Mouse (Mus musculus) E14TG2a.4 (cell line): ENCODE data around the gene Syngap1.

ENCODE experiments used
- H3K27me3 ChIP-seq: 2 replicates; pipeline ENCODE4 v1.6.1; 2014; ENCODE audit warnings: low read length, control low read depth; ENCODE audit not compliant: insufficient read depth
- H3K36me3 ChIP-seq: 2 replicates; pipeline ENCODE4 v1.6.1; 2014; ENCODE audit warnings: low read length, control low read depth; ENCODE audit not compliant: insufficient read depth
- H3K4me1 ChIP-seq: replicated peaks from 2 replicates; pipeline ENCODE4 v1.6.1; 2014; ENCODE audit warnings: low read depth, low read length, control low read depth
- H3K4me3 ChIP-seq: replicated peaks from 2 replicates; pipeline ENCODE4 v1.5.1; 2014; ENCODE audit warnings: mild to moderate bottlenecking, low read length
- H3K9me3 ChIP-seq: 2 replicates; pipeline ENCODE4 v1.6.1; 2014; ENCODE audit warnings: low read length, control low read depth
- CTCF ChIP-seq: conservative IDR thresholded peaks from 2 replicates; pipeline ENCODE4 v1.5.1; 2014; ENCODE audit warnings: low read length
- NANOG ChIP-seq: IDR thresholded peaks from 2 replicates; pipeline ENCODE4 v1.6.1; 2014; ENCODE audit warnings: borderline replicate concordance, low read length, mixed read lengths
- POU5F1 ChIP-seq: IDR thresholded peaks from 2 replicates; pipeline ENCODE4 v1.6.1; 2014; ENCODE audit warnings: low read length, borderline replicate concordance

Gene Syngap1

DNA sequence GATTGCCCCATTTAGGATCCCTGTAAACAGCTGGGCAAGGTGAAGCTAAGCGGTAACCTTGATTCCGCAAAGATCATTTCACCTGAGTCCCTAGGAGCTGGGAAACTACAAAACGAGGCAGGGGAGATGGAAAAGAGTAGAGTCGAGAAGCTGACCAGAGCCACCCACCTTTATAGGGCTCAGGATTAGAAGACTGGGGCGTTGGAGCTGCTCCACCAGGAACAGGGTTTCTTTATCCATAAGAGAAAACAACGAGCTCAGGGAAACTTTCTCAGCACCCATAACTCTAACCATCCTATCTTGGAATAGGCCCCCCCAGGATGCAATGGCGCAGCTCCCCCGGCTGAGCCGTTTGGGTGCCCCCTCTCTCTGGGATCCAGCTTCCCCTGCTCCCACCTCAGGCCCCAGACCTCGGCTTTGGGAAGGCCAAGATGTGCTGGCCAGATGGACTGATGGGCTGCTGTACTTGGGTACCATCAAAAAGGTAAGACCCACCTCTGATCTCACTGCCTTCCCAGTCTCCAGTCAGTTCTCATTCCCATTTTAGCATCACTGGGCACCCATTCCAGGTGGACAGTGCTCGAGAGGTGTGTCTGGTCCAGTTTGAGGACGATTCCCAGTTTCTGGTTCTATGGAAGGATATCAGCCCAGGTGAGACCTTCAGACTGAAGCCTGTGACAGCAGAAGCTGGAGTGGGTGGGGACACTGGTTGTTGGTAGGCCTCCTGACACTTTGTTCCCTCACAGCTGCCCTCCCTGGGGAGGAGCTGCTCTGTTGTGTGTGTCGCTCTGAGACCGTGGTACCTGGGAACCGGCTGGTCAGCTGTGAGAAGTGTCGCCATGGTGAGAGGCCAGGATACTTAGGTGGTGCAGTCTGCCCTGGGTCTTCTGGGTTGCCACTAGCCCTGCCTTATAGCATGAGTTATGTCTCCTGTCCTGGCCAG is 6.9 kb upstream of the Syngap1 start:
- Histone ChIP-seq H3K4me3 (peak overlapping the region; percentile 81), H3K9me3 (no peaks in the 10 kb centered on the region), H3K36me3 (peaks cover 84% of the 10 kb centered on the region), H3K4me1 (peaks cover 74% of the 10 kb centered on the region), H3K27me3 (no peaks in the 10 kb centered on the region)
- TF ChIP-seq NANOG (no peak), CTCF (no peak), POU5F1 (no peak)

DNA sequence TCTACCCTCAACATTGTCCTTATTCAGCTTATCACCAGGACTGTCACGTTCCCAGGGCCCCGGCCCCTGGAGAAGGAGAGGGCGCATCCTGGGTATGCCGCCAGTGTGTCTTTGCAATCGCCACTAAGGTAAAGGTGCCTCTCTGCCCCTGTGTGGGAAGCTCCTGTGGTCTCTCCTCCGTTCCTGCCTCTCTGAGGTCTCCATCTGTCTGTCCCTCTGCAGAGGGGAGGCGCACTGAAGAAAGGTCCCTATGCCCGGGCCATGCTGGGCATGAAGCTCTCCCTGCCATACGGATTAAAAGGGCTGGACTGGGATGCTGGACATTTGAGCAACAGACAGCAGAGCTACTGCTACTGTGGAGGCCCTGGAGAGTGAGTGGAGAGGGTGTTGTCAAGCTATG is 6.0 kb upstream of the Syngap1 start:
- peaks cover 76% of the 10 kb centered on the region for H3K4me1 ChIP-seq
- TF ChIP-seq NANOG = no peak
- TF ChIP-seq CTCF = no peak
- TF ChIP-seq POU5F1 = no peak
- H3K4me3 ChIP-seq = no peak overlapping the region
- no peaks in the 10 kb centered on the region for H3K9me3 ChIP-seq
- H3K36me3 ChIP-seq = peaks cover 76% of the 10 kb centered on the region
- no peaks in the 10 kb centered on the region for H3K27me3 ChIP-seq

DNA sequence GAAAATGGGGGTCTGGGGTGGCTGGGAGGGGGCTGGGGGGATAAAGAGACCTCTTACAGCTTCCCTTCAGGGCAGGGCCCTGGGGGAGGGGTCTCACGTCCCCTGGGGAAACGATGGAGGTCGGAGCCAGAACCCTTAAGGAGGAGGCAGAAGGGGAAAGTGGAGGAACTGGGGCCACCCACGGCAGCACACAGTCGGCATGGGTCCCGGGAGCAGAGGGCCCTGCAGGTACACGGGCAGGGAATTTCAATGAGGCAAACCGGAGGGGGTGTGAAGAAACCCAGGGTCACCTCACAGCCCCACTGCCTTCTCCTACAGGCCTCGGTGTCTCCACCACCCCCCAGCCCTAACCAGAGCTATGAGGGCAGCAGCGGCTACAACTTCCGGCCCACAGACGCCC is 4.6 kb upstream of the Syngap1 start:
- Histone ChIP-seq H3K27me3 (peaks cover under 1% of the 10 kb centered on the region; the same call in 1 of the 2 replicates), H3K4me3 (no peak overlapping the region), H3K9me3 (no peaks in the 10 kb centered on the region), H3K36me3 (peaks cover 61% of the 10 kb centered on the region), H3K4me1 (peaks cover 81% of the 10 kb centered on the region)
- TF ChIP-seq CTCF (no peak), NANOG (no peak), POU5F1 (no peak)

DNA sequence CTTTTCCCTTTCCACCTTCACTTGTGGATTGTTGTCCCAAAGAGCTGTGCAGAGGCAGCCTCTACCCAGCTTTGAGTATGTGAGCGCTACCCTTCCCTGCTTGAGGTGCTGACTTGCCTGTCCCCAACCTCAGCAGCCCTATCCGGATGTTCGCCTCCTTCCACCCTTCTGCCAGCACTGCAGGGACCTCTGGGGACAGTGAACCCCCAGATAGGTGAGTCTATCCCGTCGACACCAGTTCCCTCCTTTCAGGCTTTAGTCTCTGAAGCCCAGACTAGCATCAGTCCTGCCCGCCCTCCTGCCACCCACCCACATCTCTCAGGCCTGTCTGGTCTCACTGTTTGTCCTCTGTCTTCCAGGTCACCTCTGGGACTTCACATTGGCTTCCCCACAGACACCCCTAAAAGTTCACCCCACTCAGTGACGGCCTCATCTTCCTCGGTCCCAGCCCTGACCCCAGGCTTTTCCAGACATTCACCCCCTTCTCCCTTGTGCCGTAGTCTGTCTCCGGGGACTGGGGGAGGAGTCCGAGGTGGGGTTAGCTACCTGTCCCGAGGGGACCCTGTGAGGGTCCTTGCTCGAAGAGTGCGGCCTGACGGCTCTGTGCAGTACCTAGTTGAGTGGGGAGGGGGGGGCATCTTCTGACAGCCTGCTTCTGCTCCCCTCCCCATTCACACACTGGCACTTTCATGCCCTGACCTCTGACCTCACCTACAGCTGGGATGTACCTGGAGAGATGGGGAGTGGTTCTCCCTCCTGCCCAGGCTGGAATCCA is 3.9 kb upstream of the Syngap1 start:
- Histone ChIP-seq H3K4me1 (peaks cover 81% of the 10 kb centered on the region), H3K36me3 (peaks cover 55% of the 10 kb centered on the region), H3K9me3 (no peaks in the 10 kb centered on the region), H3K4me3 (0 out of 2 replicates have a peak overlapping the region, but pooled peaks have one; percentile 91), H3K27me3 (peaks cover 5% of the 10 kb centered on the region)
- TF ChIP-seq CTCF = no peak
- TF ChIP-seq NANOG = no peak
- no peak for TF ChIP-seq POU5F1

DNA sequence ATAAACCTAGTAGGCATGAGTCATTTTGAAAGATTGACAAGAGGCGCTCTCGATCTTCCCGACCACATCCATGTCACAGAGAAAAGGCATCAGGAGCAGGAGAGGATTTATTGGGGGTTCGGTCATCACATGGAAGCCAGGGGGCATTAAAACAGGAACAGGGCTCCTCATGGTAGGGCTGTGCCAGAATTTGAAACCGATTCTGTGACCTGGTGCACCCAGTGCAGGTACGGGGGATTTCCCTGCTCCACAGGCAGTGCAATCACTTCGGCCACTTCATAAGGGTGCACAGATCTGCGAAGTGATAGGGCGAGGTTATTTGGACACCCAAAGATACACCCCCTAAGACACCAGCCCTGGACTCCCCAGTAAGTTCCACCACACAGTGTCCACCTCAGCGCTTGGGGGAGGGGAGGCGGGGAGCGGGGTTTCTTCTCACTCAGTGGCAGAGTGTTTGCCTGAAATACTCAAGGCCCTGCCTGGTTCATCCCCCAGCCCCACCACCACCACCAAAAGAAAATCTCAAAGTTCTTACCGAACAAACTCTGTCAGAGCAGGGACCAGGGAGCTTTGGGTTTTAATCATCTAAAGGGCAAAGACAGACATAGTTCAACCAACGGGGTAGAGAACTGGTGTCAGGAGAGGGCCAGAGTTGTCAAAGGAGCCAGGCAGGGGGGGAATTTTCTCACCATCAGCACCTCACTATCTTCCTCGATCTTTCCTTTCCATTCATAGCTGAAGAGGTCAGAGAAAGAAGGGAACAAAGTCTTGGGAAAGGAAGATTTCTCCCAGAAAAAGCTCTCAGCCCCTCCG is 3.0 kb upstream of the Syngap1 start:
- Histone ChIP-seq H3K9me3 (no peaks in the 10 kb centered on the region), H3K4me1 (peaks cover 78% of the 10 kb centered on the region), H3K4me3 (peak overlapping the region; percentile 91), H3K36me3 (peaks cover 48% of the 10 kb centered on the region), H3K27me3 (peaks cover 11% of the 10 kb centered on the region)
- TF ChIP-seq NANOG = no peak
- TF ChIP-seq CTCF = no peak
- no peak for TF ChIP-seq POU5F1

DNA sequence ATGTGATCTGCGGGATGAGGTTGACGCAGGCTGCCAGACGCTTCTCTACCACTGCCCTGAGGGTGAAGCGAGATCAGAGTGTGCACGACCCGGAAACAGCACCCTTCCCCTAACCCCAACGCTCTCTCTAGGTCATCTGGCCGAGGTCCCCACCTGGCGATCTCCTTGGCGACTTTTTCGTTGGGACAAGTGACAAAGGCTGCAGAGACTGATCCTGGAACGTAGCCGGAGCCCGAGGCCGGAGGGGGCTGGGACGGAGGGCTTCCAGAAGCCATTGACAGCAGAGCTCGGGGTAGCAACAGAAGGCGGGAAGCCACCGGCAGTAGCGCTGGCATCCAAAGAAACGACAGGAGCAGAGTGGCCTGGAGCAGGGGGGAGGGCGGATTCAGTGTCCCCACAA is 2.3 kb upstream of the Syngap1 start:
- no peaks in the 10 kb centered on the region for H3K9me3 ChIP-seq
- peaks cover 47% of the 10 kb centered on the region for H3K36me3 ChIP-seq
- H3K27me3 ChIP-seq = peaks cover 16% of the 10 kb centered on the region
- H3K4me3 ChIP-seq = peak overlapping the region; percentile 91
- H3K4me1 ChIP-seq = peaks cover 72% of the 10 kb centered on the region
- TF ChIP-seq NANOG (no peak), CTCF (no peak), POU5F1 (no peak)

DNA sequence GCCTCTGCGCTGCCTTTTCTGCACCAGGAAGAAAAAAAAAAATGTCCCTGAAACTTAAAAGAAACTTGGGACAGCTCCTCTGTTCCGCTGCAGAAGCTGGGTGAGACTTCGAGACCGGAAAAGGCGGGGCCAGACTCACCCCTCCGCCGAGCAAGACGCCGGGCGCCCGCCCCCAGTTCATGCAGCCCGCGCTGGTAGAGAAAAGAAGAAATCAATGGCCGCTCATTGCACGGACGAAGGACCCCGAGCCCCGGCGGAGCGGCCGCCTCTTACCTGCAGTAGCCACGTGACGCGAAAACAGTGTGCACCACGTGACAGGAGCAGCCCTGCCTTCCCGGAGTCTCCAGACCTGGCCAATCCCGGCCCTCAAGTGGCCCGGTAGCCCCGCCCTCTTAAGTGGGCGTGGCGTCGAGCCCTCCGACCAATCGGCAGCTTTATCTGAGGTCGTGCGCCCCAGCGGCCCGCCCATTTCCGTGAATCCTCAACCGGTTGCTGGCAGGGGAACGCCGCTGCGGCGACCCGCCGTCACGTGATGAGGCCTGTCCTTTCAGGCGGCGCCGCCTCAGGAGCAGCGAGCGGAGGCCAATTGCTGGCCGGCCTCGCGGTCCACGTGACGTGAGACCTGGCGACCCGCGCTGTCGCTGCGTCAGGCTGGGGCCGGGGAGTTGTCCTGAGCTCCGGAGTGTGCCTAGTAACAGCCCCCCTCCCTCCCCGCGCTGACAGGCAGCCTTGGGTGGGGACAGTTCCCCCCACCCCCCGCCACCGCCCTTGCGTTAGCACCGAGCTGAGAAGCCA is 1.7 kb upstream of the Syngap1 start, which contains the start of gene Cuta:
Gene Cuta (minus strand): TSS at position 392 of the 795 bp plus-strand sequence.
- no peaks in the 10 kb centered on the region for H3K9me3 ChIP-seq
- H3K4me3 ChIP-seq = peak within 1 kb of the TSS; percentile 91
- peaks cover 23% of the 10 kb centered on the region for H3K27me3 ChIP-seq
- no peak for TF ChIP-seq POU5F1
- peaks cover 41% of the 10 kb centered on the region for H3K36me3 ChIP-seq
- H3K4me1 ChIP-seq = peaks cover 72% of the 10 kb centered on the region
